Mouse (Mus musculus): Measurements from ENCODE around the gene Hspg2.
A peak's percentile ranks its signal among the peaks of the same experiment; 100 is the strongest.

Gene Hspg2

DNA sequence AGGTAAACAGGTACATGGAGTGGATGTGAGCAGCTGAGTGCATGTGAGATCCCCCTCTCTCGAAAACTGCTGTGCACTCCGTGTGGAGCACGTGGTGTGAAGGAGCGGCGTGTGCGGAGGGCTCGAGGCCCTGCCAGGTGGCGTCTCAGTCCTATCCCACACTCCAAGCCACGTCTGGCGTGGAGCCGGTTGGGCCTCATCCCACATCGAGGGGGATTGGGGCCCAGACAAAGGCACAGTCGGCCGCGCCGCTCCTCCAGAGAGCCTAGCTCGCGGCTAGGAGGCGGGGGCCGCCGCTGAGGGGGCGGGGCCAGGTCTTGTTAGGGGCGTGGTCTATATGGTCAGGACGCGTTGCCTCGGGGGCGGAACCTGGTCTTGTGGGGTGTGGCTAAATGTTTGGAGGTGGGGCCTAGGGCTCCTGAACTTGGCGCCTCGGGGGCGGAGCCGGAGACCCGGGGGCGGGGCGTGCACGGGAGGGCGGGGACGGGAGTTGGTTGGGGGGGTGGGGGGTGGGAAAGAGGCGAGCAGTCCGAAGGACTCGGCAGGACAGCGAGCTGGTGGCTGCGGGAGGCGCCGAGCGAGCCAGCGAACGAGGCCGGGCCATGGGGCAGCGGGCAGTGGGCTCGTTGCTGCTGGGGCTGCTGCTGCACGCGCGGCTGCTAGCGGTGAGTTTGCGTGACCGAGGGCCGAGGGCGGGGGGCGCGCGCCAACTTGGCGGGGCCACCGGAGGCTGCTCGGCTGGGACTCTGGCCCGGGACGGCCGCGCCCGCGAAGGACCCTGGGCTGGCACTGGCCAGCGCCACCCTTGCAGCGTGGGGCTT, at the start of gene Hspg2:
Gene Hspg2, plus strand, starts transcription at position 510 of the 821 bp plus-strand sequence.
- peak; percentile 99 for DNase-seq

DNA sequence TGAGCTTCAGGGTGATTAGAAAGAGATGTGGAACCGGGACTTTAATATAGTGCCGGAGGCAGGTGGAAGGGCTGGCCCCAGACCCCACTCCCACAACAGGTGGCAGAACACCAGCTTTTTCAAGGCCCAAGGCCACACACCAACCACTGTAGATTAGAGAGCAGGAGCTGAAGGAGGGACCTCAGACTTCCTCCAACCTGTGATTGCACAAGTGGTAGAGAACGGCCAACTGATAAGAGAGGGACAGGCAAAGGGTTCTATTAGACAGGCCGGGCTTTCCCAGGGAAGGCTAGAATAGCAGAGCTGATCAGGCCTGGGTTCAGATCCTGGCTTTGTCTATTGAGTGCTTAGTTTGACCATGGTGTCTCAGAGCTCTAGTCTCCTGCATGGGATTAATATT, 38.1 kb upstream of the Hspg2 start, which contains the start of gene Cela3b:
Gene Cela3b, minus strand, starts transcription at position 39 of the 400 bp plus-strand sequence.
- DNase-seq = peak; percentile 85

DNA sequence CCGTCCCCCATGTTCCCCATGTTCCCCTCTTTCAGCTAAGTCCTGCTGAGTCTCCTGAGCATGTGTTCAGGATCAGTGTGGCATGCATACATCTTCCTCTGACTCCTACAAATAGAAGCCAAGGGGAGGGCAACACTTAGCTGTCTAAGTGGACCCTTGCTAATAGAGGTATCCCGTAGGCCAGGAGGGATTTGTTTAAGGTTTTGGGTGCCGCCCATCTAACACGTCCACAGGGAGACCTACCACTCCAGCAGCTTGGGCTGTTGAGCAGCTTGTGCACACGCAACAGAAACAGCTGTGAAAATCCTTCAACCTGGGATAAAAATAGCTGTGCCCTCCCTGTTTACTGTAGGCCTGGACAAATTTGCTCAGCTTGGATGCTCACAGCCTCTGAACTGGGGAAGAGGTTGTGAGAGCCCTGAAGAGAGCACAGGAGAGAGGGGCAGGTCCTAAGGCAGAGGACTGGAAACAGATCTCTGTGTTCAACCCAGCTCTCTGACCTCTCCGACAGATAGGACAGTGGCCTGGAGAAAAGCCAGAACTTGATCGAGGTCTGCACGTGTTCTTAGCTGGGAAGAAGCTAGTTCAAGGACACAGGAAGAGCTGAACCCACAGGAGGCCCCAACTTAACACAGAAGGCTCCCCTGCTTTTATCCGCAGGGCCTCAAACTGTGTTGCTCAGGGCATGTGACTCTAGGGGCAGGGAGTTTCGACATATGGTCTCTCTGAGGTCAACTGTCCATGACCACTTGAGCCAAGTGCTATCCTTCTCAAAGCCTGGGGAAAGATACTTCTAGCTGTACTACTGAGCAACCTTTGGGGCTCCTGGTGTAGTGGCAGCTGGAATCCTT, 35.6 kb upstream of the Hspg2 start:
- peak; percentile 85 for DNase-seq

DNA sequence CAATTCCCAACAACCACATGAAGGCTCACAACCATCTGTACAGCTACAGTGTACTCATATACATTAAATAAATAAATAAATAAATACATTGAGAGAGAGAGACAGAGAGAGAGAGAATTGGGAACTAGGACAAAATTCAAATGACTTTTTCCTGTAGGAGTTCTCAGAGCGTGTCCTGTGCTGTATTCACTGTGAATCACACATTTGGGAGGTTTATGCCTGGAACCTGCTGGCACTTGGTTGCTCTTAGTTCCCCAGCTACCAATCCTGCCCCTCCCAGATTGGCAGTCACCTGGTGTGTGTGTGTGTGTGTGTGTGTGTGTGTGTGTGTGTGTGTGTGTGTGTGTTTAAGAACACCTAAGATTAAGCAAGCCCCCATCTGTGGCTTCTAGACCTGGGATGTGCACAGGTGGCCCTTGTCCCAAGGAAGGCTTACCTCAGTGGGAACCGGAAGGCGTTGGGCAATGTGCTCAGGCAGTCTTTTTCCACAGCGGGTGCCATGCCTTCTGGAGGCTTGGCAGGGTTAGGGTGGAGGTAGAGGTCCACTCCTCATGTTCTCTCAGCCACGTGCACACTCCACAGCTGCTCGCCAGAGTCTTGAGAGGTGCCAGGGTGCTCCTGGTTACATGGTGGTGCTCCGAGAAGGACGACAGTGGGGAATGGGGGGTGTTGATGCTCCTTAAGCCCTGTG, 31.4 kb upstream of the Hspg2 start:
- DNase-seq = peak; percentile 83

DNA sequence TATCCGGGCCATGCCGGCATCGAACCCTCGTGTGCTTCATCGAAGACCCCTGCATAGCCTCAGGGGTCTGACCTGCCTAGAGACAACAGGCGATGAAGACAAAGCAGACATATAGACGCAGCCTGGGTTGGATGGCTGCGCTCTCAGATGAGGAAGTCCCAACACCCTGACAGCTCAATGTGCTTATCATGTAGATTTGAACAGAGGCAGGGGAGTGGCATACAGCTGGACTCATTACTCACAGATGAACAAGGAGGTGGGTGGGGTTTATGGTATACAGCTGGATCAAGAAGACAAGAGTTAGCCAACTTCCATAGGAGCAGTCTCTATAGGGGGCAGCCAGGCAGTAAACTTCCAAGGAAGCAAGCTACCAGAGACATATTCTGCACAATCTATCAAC, 29.7 kb upstream of the Hspg2 start:
- no peak for DNase-seq

DNA sequence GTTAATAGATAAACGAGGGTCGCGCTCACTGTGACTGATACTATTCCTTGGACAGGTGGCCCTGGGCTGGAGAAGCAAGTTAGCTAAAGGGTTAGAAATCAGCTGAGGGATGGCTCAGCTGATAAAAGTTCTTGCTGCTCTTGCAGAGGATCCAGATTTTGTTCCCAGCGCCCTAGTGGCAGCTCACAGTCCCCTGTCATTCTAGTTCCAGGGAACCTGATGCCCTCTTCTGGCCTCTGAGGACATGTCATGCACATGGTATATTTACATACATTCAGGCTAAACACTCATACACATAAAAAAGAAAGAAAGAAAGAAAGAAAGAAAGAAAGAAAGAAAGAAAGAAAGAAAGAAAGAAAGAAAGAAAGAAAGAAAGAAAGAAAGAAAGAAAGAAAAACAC, 27.2 kb upstream of the Hspg2 start:
- DNase-seq = no peak

DNA sequence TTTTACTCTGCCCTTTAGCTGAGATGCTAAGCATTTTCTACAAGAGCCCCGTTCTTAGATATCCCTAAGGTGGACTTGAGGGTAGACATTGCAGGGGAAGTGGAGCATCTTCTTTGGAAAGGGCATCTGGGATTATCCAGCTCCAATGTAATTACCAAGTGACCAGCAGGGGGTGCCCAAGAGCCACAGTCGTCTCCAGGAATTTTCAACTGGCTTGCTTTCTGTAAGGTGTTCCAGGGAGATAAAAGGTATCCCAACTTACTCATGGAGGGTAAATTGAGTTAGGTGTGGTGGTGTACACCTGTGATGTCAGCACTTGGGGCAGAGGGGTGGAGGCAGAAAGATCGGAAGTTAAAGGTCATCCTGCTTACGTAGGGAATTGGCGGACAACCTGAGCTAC, 24.9 kb upstream of the Hspg2 start:
- no peak for DNase-seq

DNA sequence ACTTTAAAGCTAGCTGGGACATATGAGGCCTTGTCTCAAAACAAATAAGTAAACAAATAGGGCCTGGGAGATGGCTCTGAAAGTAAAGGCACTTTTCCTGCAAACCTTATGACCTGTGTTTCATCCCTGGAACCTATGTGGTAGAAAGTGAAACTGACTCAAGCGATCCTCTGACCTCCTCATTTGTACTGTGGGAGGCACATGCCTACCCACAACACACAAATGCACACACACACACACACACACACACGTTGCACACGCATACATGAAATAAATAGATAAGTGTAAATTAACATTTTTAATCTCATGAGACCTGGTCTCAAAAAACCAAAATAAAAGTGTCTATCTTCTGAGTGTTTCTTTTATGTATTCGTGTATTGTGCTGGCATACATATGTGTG, 22.7 kb upstream of the Hspg2 start:
- no peak for DNase-seq

DNA sequence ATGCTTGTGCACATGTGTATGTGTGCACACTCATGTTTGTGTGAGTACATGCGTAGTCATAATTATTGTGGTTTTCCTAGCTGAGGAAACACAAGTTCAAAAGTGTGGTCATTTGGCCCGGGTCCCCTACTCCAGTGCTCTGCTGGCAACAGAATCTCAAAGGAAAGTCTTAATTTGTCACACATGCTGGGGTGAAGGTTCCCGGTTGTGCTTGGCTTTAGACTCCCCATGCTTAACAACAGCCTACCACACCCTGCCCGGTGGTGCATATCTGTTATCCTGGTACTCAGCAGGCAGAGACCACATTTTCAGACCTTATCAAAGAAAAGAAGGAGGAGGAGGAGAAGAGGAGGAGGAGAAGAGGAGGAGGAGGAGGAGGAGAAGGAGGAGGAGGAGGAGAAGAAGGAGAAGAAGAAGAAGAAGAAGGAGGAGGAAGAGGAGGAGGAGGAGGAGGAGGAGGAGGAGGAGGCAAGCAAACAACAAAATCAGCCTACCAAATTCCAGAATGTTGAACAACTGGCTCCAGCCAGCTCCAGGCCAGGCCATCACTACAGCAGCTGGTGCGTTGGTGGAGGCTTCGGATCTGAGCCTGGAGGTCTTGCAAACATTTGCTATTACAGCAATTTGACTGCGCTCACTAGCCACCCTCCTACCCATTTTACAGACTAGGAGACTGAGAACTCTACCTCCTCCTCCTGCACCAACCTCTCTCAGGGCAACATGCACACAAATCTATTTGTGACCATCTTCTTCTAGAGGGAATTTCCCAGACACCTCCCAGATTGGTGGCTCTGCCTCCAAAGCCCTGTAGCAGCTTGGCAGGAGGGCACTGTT, 21.0 kb upstream of the Hspg2 start:
- peak; percentile 97 for DNase-seq

DNA sequence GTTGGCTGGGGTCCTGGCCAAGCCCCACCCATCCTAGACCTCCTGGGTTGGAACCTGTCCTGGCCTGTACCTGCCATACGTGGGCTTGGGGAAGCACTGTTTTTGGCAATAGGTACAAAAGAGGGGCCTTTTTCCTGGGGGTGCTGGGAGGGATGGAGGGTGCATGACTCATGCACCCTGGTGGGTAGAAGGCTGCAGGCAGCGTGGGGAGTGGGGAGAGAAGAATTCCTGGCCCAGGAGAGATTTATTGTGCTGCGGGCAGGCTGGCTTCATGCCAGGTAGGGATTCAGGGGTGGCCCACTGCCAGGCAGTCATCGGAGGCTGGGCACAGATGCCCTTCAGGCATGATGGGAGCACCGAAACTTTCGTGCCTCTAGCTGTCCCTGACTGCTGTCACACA, 20.4 kb upstream of the Hspg2 start:
- peak; percentile 96 for DNase-seq

DNA sequence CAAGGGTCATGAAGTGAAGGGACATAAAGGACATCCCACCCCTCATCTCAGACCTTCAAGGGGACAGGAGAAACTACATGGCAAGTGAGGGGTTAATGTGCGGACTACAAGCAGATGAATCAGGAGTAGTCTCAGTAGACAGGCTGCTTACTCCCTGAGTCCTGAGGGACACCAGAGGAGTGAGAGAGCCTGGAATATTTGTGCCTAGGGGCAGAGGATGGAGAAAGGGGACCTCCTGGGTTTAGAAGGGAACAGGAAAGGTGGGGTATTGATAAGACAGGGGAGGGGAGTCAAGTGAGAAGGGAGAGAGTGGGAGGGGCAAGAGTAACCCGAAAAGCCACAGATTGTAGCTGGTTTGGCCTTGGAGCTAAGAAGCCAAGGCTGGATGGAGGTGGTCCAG, 19.9 kb upstream of the Hspg2 start:
- DNase-seq = no peak

DNA sequence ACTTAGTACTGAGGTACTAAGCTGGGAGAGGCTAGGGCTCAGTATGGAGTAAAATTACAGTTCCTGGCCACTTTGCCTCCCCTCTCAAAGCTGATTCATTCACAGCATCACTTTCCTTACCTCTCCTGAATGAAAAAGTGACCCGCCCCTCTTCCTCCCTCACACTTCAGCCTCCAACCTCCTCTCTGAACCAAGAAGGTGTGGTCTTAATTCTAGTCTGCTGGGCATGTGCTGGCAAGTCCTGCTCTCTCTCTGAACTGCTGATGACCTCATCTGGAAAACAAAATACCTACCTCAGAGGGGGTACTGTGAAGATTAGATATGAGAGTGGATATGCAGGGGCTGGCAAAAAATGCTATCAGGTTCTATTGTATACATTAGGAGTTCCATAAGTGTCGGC, 19.4 kb upstream of the Hspg2 start:
- DNase-seq = peak; percentile 88

DNA sequence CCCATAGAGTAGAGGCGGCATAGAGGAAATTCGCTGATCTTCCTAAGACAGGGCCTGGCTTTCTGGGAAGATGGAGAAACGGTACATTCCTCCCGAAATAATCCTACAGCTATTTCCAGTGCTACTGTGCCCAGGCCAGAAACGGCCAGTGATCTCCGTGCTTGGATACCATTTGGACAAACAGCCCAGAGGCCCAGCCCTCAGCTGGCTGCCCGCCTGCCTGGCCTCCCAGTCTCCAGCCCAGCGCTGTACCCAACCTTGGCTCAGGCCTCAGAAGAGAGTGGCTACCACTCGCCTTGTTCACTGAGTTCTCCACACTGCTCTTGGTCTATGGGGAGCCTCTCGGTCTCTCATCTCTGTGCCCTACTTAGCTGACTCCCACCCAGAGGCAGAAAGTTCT, 18.9 kb upstream of the Hspg2 start:
- no peak for DNase-seq

DNA sequence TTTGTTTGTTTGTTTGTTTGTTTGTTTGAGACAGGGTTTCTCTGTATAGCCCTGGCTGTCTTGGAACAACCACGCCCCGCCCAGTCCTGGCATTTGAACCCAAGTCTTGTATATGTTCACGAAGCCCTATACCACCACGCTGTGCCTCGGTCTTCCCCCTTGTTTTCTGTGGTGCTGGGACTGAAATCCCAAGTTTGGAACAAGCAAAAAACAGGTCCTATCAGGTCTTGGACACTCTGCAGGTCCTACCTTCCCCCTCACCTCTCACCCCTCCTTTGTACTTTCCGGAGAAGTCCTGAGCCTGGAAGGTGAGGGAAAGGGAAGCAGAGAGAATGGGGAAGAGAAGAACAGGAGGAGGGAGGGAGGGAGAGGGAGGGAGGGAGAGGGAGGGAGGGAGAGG, 16.4 kb upstream of the Hspg2 start:
- peak; percentile 89 for DNase-seq

DNA sequence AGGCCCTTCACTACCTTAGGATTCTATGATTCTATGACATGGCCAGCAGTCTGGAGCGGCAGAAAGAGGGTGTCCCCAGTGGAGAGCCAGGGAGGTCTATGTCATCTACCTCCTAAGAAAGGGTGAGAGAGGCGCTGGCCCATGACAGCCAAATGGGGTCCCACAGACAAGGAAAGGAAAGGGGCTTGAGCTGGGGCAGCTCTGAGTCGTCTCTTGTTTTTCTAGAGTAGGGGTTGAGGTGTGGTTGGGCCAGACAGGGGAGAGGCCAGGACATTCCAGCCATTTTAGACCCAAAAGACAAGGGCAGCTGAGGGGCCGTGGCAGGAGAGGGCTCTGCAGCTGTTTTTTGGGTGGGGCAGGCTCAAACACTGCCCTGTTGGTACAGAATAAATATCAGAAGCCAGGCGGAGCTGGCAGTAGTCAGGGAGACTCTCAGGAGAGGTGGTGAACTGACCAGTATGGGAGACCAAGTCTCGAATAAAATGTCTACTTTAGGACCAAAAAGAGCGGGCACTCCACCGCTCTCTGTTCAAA, 15.3 kb upstream of the Hspg2 start, which contains the start of gene 1700013G24Rik:
Gene 1700013G24Rik, plus strand, starts transcription at position 51 of the 534 bp plus-strand sequence.
- peak; percentile 79 for DNase-seq

DNA sequence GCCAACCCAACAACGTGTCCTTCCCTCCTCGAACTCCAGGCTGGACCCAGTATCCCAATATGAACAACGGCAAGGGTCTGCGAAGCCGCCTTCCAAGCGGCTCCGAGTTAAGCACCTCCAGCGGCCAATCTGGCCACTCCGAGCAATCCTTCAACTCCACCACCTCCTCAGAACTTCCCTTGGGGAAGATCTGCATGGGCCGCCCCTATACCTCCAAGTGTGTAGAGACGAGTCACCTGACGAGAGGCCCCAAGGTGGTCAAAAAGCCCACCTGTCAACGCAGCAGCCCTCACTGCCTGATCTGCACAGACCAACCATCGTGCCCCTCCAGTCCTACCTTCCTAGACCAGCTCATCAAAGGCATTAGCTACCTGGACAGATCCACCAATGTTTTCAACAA, 14.0 kb upstream of the Hspg2 start:
- peak; percentile 84 for DNase-seq

DNA sequence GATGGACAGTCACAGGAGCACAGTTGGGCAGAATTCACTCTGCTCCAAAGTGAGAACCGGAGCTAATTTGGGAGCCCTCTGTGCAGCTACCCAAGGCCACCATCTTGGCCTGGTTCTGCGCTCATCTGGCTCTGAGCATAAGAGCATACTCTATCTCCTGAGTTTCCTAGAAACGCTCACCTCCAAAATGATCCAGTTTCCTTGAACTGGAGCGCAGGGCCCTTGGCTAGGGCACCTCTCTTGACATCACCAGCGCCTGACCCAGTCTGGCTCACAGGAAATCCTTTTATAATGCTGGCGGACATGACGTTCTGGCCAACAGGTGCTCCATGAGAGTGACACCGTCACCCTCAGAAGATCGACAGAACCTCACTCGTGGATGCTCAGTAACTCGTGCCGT, 12.0 kb upstream of the Hspg2 start:
- DNase-seq = no peak

DNA sequence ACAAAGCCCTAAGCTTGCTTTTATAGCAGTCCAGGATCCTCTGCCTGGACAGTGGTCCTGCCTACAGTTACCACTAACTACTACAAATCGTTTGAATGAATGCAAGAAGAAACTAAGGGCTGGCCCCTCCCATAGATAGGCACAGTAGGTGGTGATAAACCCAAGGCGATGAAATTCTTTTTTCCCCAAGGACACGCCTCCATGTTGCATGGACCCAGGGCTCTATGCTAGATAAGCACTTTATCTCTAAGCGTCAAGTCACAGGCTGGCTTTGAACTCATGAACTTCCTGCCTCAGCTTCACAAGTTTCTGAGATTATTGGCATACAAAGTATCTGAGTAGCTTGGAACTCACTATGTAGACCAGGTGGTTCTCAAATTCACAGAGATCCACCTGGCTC, 11.3 kb upstream of the Hspg2 start:
- DNase-seq = no peak

DNA sequence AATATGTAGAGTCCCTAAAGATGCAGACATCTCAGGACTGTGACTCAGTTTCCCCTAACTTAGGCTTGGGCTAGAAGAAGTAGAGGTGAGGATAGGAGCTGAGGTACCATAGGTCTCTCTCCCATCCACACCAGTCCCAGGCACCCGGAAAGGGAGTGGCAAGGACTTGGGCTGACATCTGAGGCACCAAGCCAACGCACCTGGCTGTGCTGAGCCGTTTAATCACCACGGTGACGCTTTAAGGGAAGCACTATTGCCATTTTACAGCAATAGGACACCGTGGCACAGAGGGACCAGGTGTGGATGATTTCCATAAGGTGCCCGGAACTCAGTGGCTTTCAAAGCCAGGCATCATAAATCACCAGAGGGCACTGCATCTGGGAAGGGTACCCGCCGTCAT, 10.3 kb upstream of the Hspg2 start:
- DNase-seq = peak; percentile 84

DNA sequence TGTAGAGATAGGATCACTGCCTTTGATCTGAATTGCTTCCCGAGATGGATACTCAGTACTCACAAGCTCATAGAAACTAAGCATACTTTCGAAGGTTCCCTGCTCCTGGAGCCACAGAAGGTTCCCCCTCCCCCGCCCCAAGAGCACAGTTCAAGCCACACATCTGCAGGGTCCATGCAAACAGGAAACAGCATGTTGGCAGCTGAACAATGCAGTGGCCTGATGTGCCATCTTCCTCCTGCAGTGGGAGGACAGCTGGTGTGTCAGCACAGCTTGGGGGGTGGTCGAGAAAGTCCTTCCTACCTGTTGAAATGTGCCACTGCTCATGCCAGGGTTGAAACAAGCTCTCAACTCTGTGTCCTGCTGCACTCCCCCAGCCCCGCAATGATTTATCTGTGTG, 9.7 kb upstream of the Hspg2 start:
- peak; percentile 80 for DNase-seq

DNA sequence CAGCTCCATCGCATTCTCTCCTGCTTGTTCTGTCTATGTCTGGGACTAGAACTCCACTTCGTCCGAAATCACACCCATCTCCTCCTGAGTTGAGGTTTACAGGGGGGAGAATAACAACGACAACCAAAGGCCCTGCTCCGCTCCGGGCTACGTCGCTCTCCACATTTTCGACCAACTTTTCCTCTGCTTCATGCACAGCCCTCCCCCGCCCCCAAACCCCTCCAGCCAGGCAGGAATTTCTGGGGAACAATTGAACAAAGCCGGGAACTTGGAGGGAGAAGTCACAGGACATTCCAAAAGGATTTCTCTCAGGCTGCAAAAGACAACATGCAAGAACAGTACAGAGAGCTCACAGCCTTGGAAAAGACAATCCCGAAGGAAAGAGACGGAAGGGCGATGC, 7.9 kb upstream of the Hspg2 start:
- DNase-seq = no peak

DNA sequence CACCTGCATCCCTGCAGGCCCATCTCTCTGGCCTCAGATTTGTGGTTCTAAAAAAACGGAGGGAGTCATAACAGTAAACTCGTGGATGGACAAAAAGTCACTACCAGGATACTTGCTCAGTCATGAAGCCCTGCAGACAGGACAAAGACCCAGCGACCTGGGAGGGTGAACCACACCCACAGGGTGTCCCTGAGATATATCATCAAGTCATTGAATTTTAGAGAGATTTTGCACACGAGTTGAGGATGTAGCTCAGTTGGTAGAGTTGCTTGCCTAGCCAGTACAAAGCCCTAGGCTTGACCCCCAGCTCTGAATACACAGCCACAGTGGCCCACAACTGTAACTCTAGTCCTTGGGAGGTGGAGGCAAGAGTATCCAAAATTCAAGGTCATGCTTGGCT, 7.4 kb upstream of the Hspg2 start:
- no peak for DNase-seq

All from heart, adult 11 months (tissue).